Mouse (Mus musculus): ENCODE measurements around the gene Alg12. TPM values are rescaled to one million over a fixed set of nuclear protein-coding genes. Genes with fewer than 3 reads are reported as not detected.

The Alg12 gene
- polyA plus RNA-seq, 1 experiment from 2014 or later = 12.5 TPM

GRCm38 (mm10) chr15:88861772-88862622 is 42.9 kb upstream of the Alg12 start, which contains the start of gene Pim3:
Pim3 (plus strand) TSS chr15:88862186.
- Histone ChIP-seq H3K4me3 (peak within 1 kb of the TSS; percentile 89), H3K36me3 (replicated peaks) (peaks cover 33% of the 10 kb centered on the region), H3K9me3 (no peaks in the 10 kb centered on the region), H3K27me3 (replicated peaks; ENCODE audit: low read depth, poor library complexity, severe bottlenecking) (0 out of 2 replicates have a peak, but pooled peaks cover 3% of the 10 kb centered on the region), H3K4me1 (peaks cover 58% of the 10 kb centered on the region), H3K27ac (replicated peaks) (peak within 1 kb of the TSS; percentile 98)
- WGBS = under 1% methylated on average over 107 of the region's 107 CpGs
- peak; percentile 95 for DNase-seq (ENCODE audit: low spot score)

- H3K27ac ChIP-seq (replicated peaks) = peak overlapping the region; percentile 98; the same call in 1 of the 2 replicates
- peaks cover 48% of the 10 kb centered on the region for H3K4me1 ChIP-seq
- WGBS = 92% methylated on average over 3 of the region's 3 CpGs
- peaks cover 21% of the 10 kb centered on the region for H3K36me3 ChIP-seq (replicated peaks)
- H3K4me3 ChIP-seq = no peak overlapping the region
- H3K27me3 ChIP-seq (replicated peaks; ENCODE audit: low read depth, poor library complexity, severe bottlenecking) = 0 out of 2 replicates have a peak, but pooled peaks cover 3% of the 10 kb centered on the region
- H3K9me3 ChIP-seq = no peaks in the 10 kb centered on the region
- DNase-seq (ENCODE audit: low spot score) = no peak
Observed at GRCm38 (mm10) chr15:88860781-88861180, 41.7 kb upstream of the Alg12 start.

GRCm38 (mm10) chr15:88859206-88859970 is 40.3 kb upstream of the Alg12 start:
- H3K4me3 ChIP-seq = no peak overlapping the region
- no peaks in the 10 kb centered on the region for H3K9me3 ChIP-seq
- peaks cover 7% of the 10 kb centered on the region for H3K36me3 ChIP-seq (replicated peaks)
- peaks cover 47% of the 10 kb centered on the region for H3K4me1 ChIP-seq
- WGBS = 72% methylated on average over 8 of the region's 8 CpGs
- 0 out of 2 replicates have a peak, but pooled peaks cover 3% of the 10 kb centered on the region for H3K27me3 ChIP-seq (replicated peaks; ENCODE audit: low read depth, poor library complexity, severe bottlenecking)
- H3K27ac ChIP-seq (replicated peaks) = no peak overlapping the region
- DNase-seq (ENCODE audit: low spot score) = no peak

GRCm38 (mm10) chr15:88858707-88859106 is 39.6 kb upstream of the Alg12 start:
- H3K27ac ChIP-seq (replicated peaks) = peak overlapping the region; percentile 48; the same call in 1 of the 2 replicates
- 0 out of 2 replicates have a peak, but pooled peaks cover 3% of the 10 kb centered on the region for H3K27me3 ChIP-seq (replicated peaks; ENCODE audit: low read depth, poor library complexity, severe bottlenecking)
- DNase-seq (ENCODE audit: low spot score) = no peak
- H3K9me3 ChIP-seq = no peaks in the 10 kb centered on the region
- WGBS = 81% methylated on average over 2 of the region's 2 CpGs
- no peak overlapping the region for H3K4me3 ChIP-seq
- 0 out of 2 replicates have a peak, but pooled peaks cover 3% of the 10 kb centered on the region for H3K36me3 ChIP-seq (replicated peaks)
- H3K4me1 ChIP-seq = peaks cover 46% of the 10 kb centered on the region

- Histone ChIP-seq H3K4me3 (no peak overlapping the region), H3K9me3 (no peaks in the 10 kb centered on the region), H3K36me3 (replicated peaks) (0 out of 2 replicates have a peak, but pooled peaks cover under 1% of the 10 kb centered on the region), H3K27ac (replicated peaks) (peak overlapping the region; percentile 48), H3K27me3 (replicated peaks; ENCODE audit: low read depth, poor library complexity, severe bottlenecking) (0 out of 2 replicates have a peak, but pooled peaks cover 3% of the 10 kb centered on the region), H3K4me1 (peaks cover 40% of the 10 kb centered on the region)
- DNase-seq (ENCODE audit: low spot score) = no peak
- 94% methylated on average over 3 of the region's 3 CpGs for WGBS
Observed at GRCm38 (mm10) chr15:88858141-88858541, 39.0 kb upstream of the Alg12 start.

GRCm38 (mm10) chr15:88857361-88857760 is 38.2 kb upstream of the Alg12 start:
- no peak for DNase-seq (ENCODE audit: low spot score)
- Histone ChIP-seq H3K9me3 (no peaks in the 10 kb centered on the region), H3K4me3 (no peak overlapping the region), H3K27me3 (replicated peaks; ENCODE audit: low read depth, poor library complexity, severe bottlenecking) (0 out of 2 replicates have a peak, but pooled peaks cover 3% of the 10 kb centered on the region), H3K4me1 (peaks cover 32% of the 10 kb centered on the region), H3K27ac (replicated peaks) (no peak overlapping the region), H3K36me3 (replicated peaks) (no peaks in the 10 kb centered on the region)
- 93% methylated on average over 7 of the region's 7 CpGs for WGBS

- DNase-seq (ENCODE audit: low spot score) = no peak
- 80% methylated on average over 5 of the region's 5 CpGs for WGBS
- 0 out of 2 replicates have a peak, but pooled peaks cover 3% of the 10 kb centered on the region for H3K27me3 ChIP-seq (replicated peaks; ENCODE audit: low read depth, poor library complexity, severe bottlenecking)
Observed at GRCm38 (mm10) chr15:88856613-88857012, 37.5 kb upstream of the Alg12 start.

GRCm38 (mm10) chr15:88855896-88856417 is 36.8 kb upstream of the Alg12 start:
- Histone ChIP-seq H3K27ac (replicated peaks) (no peak overlapping the region), H3K4me1 (peaks cover 35% of the 10 kb centered on the region), H3K4me3 (no peak overlapping the region), H3K27me3 (replicated peaks; ENCODE audit: low read depth, poor library complexity, severe bottlenecking) (0 out of 2 replicates have a peak, but pooled peaks cover 3% of the 10 kb centered on the region), H3K36me3 (replicated peaks) (no peaks in the 10 kb centered on the region), H3K9me3 (no peaks in the 10 kb centered on the region)
- DNase-seq (ENCODE audit: low spot score) = no peak
- 74% methylated on average over 6 of the region's 6 CpGs for WGBS

More at GRCm38 (mm10) chr15:88856613-88857012, 37.5 kb upstream of the Alg12 start:
- H3K4me3 ChIP-seq = no peak overlapping the region
- H3K4me1 ChIP-seq = peaks cover 34% of the 10 kb centered on the region
- H3K27ac ChIP-seq (replicated peaks) = no peak overlapping the region
- H3K36me3 ChIP-seq (replicated peaks) = no peaks in the 10 kb centered on the region
- no peaks in the 10 kb centered on the region for H3K9me3 ChIP-seq

GRCm38 (mm10) chr15:88854969-88855830 is 36.1 kb upstream of the Alg12 start:
- H3K27ac ChIP-seq (replicated peaks) = peak overlapping the region; percentile 30; the same call in 1 of the 2 replicates
- 66% methylated on average over 15 of the region's 15 CpGs for WGBS

GRCm38 (mm10) chr15:88854119-88854968 is 35.2 kb upstream of the Alg12 start:
- peaks cover 47% of the 10 kb centered on the region for H3K4me1 ChIP-seq
- DNase-seq (ENCODE audit: low spot score) = no peak
- H3K27me3 ChIP-seq (replicated peaks; ENCODE audit: low read depth, poor library complexity, severe bottlenecking) = no peaks in the 10 kb centered on the region
- peak overlapping the region; percentile 30; the same call in 1 of the 2 replicates for H3K27ac ChIP-seq (replicated peaks)
- no peaks in the 10 kb centered on the region for H3K36me3 ChIP-seq (replicated peaks)
- no peak overlapping the region for H3K4me3 ChIP-seq
- no peaks in the 10 kb centered on the region for H3K9me3 ChIP-seq
- 54% methylated on average over 6 of the region's 6 CpGs for WGBS

More at GRCm38 (mm10) chr15:88854969-88855830, 36.1 kb upstream of the Alg12 start:
- Histone ChIP-seq H3K36me3 (replicated peaks) (no peaks in the 10 kb centered on the region), H3K9me3 (no peaks in the 10 kb centered on the region), H3K4me1 (peaks cover 43% of the 10 kb centered on the region), H3K27me3 (replicated peaks; ENCODE audit: low read depth, poor library complexity, severe bottlenecking) (no peaks in the 10 kb centered on the region), H3K4me3 (no peak overlapping the region; the same call in 1 of the 2 replicates)
- no peak for DNase-seq (ENCODE audit: low spot score)

GRCm38 (mm10) chr15:88853106-88853505 is 34.0 kb upstream of the Alg12 start:
- no peaks in the 10 kb centered on the region for H3K9me3 ChIP-seq
- no peaks in the 10 kb centered on the region for H3K36me3 ChIP-seq (replicated peaks)
- H3K27me3 ChIP-seq (replicated peaks; ENCODE audit: low read depth, poor library complexity, severe bottlenecking) = no peaks in the 10 kb centered on the region
- H3K4me1 ChIP-seq = peaks cover 44% of the 10 kb centered on the region
- no peak for DNase-seq (ENCODE audit: low spot score)
- 89% methylated on average over 9 of the region's 9 CpGs for WGBS
- no peak overlapping the region for H3K27ac ChIP-seq (replicated peaks)
- H3K4me3 ChIP-seq = no peak overlapping the region

All from embryonic facial prominence, embryonic 10.5 days (tissue).